Mouse (Mus musculus) hindbrain, embryonic 14.5 days (tissue): ENCODE measurements around the gene Arhgap27. TPM values are rescaled to one million over a fixed set of nuclear protein-coding genes. Genes with fewer than 3 reads are reported as not detected.

Experiments
- ATAC-seq: fragments of 200-750 bp; cut with Nextera tagmentation; 2 replicates; pipeline ENCODE4 v1.8.0; 2017; ENCODE audit warnings: moderate number of reproducible peaks, mild to moderate bottlenecking, moderate TSS enrichment, moderate library complexity; ENCODE audit not compliant: low FRiP score
- DNase-seq: peaks from one replicate; pipeline ENCODE4 v3.0.0-alpha.2; 2015; ENCODE audit warnings: low spot score
- H3K27ac ChIP-seq: fragments of 300-500 bp; sonication (generic); 2 replicates; pipeline ENCODE4 v1.5.1; 2014; ENCODE audit warnings: mild to moderate bottlenecking, moderate library complexity
- H3K27me3 ChIP-seq: fragments of 300-500 bp; sonication (generic); 2 replicates; pipeline ENCODE4 v1.6.1; 2014; ENCODE audit warnings: mild to moderate bottlenecking, low read length, mixed read lengths; ENCODE audit not compliant: control insufficient read depth, insufficient read depth
- H3K36me3 ChIP-seq: fragments of 300-500 bp; sonication (generic); replicated peaks from 2 replicates; pipeline ENCODE4 v1.6.1; 2014; ENCODE audit not compliant: control insufficient read depth, insufficient read depth
- H3K4me1 ChIP-seq: fragments of 300-500 bp; sonication (generic); replicated peaks from 2 replicates; pipeline ENCODE4 v1.6.1; 2014; ENCODE audit warnings: antibody characterized with exemption, low read length, mixed read lengths; ENCODE audit not compliant: control insufficient read depth, insufficient read depth
- H3K4me2 ChIP-seq: fragments of 300-500 bp; sonication (generic); replicated peaks from 2 replicates; pipeline ENCODE4 v1.6.1; 2014; ENCODE audit warnings: mild to moderate bottlenecking, moderate library complexity
- H3K4me3 ChIP-seq: fragments of 300-500 bp; sonication (generic); replicated peaks from 2 replicates; pipeline ENCODE4 v1.5.1; 2014; ENCODE audit warnings: mild to moderate bottlenecking, low read length
- H3K9ac ChIP-seq: fragments of 300-500 bp; sonication (generic); 2 replicates; pipeline ENCODE4 v1.6.1; 2014
- H3K9me3 ChIP-seq: fragments of 300-500 bp; sonication (generic); 2 replicates; pipeline ENCODE4 v1.6.1; 2016; ENCODE audit warnings: low read length; ENCODE audit not compliant: control insufficient read depth
- WGBS: fragments of 180-500 bp; shearing (Covaris S2); extraction: QIAGEN DNeasy Blood & Tissue Kit; methylation state at CpG from one replicate; pipeline ENCODE4 v1.1.7; 2014; 5-methylcytosine and 5-hydroxymethylcytosine counted together
- polyA plus RNA-seq: library from polyadenylated mRNA; unstranded; fragments of >200 nt; fragmentation: Nextera tagmentation; extraction: Ambion mirVana; gene quantifications from 2 replicates; pipeline ENCODE4 v1.2.1, GENCODE M21; 2014

Arhgap27 gene
- polyA plus RNA-seq, 1 experiment from 2014 or later: 5.4 TPM

DNA sequence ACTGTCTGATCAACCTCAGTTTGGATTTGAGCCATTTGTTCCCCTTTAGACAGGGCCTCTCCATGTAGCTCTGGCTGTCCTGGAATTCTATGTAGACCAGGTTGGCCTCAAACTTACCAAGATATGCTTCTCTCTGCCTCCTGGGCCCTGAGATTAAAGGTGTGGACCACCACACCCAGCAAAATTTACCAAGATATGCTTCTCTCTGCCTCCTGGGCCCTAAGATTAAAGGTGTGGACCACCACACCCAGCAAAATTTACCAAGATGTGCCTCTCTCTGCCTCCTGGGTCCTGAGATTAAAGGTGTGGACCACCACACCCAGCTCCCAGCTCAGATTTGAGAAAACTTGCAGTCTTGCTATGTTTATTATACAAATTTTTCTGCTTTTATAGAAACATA, 41.1 kb upstream of the Arhgap27 start:
- no peaks in the 10 kb centered on the region for H3K4me1 ChIP-seq
- DNase-seq (no peak), ATAC-seq (no peak)
- H3K4me2 ChIP-seq: no peak overlapping the region
- H3K27me3 ChIP-seq: no peaks in the 10 kb centered on the region
- H3K36me3 ChIP-seq: peaks cover 20% of the 10 kb centered on the region
- H3K4me3 ChIP-seq: no peak overlapping the region
- H3K27ac ChIP-seq: no peak overlapping the region
- H3K9me3 ChIP-seq: no peaks in the 10 kb centered on the region
- no peak overlapping the region for H3K9ac ChIP-seq

DNA sequence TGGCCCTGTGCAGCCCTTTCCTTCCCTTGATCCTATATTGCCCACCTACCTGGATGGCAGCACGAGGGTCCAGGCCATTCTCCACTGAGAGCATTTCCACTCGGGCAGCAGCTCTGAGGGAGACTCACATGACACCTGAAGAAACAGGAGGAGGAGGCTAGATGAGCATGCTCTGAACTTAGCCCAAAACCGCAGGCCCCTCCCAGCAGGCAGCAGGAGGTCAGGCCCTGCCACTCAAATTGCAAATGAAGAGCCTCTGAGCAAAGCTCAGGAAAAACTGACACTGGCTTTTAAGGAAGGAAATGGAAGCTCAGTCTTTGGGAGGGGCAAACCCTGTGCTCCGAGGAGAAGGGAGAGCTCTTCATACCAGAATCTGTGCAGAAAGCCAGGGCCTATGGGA, 40.3 kb upstream of the Arhgap27 start:
- ATAC-seq: no peak
- WGBS: 69% methylated on average over 4 of the region's 4 CpGs
- Histone ChIP-seq H3K27me3 (no peaks in the 10 kb centered on the region), H3K27ac (no peak overlapping the region), H3K4me1 (no peaks in the 10 kb centered on the region), H3K9me3 (no peaks in the 10 kb centered on the region), H3K4me2 (no peak overlapping the region), H3K9ac (no peak overlapping the region), H3K4me3 (no peak overlapping the region), H3K36me3 (peaks cover 20% of the 10 kb centered on the region)
- DNase-seq: no peak

GRCm38 (mm10) chr11:103402738-103403137, 39.2 kb upstream of the Arhgap27 start:
- ATAC-seq (no peak), DNase-seq (no peak)
- WGBS: 95% methylated on average over 5 of the region's 5 CpGs
- Histone ChIP-seq H3K36me3 (peaks cover 20% of the 10 kb centered on the region), H3K4me1 (no peaks in the 10 kb centered on the region), H3K9ac (no peak overlapping the region), H3K27me3 (no peaks in the 10 kb centered on the region), H3K4me2 (no peak overlapping the region), H3K27ac (no peak overlapping the region), H3K4me3 (no peak overlapping the region), H3K9me3 (no peaks in the 10 kb centered on the region)

- Histone ChIP-seq H3K27ac (no peak overlapping the region), H3K36me3 (peaks cover 20% of the 10 kb centered on the region), H3K9ac (no peak overlapping the region), H3K27me3 (no peaks in the 10 kb centered on the region), H3K4me1 (no peaks in the 10 kb centered on the region), H3K9me3 (no peaks in the 10 kb centered on the region), H3K4me3 (no peak overlapping the region), H3K4me2 (no peak overlapping the region)
- ATAC-seq (no peak), DNase-seq (no peak)
- WGBS: 64% methylated on average over 2 of the region's 2 CpGs
Measured at GRCm38 (mm10) chr11:103402198-103402597, 38.7 kb upstream of the Arhgap27 start.

DNA sequence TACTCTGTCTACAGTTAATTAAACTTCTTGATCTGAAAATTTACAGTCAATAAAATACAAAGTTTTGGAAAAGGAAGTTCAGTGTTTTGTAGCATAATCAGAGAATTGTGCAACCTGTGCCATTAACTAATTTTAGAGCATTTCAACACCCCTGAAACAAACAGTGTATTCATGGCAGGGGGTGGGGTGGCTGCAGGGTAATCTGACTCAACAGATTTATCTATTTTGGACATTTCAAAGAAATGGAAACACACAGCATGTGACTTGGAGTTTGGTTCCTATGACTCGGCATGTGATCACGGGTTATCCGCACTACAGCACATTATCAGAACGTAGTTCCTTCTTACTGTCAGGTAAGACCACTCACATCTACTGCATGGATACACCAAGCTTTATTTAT, 36.5 kb upstream of the Arhgap27 start:
- H3K9me3 ChIP-seq: no peaks in the 10 kb centered on the region
- H3K4me1 ChIP-seq: no peaks in the 10 kb centered on the region
- no peak overlapping the region for H3K4me2 ChIP-seq
- H3K4me3 ChIP-seq: no peak overlapping the region
- ATAC-seq (no peak), DNase-seq (no peak)
- no peak overlapping the region for H3K9ac ChIP-seq
- no peak overlapping the region for H3K27ac ChIP-seq
- no peaks in the 10 kb centered on the region for H3K27me3 ChIP-seq
- WGBS: 92% methylated on average over 4 of the region's 4 CpGs
- H3K36me3 ChIP-seq: peaks cover 39% of the 10 kb centered on the region

GRCm38 (mm10) chr11:103399050-103399449, 35.6 kb upstream of the Arhgap27 start:
- ATAC-seq: no peak
- H3K27ac ChIP-seq: no peak overlapping the region
- H3K27me3 ChIP-seq: no peaks in the 10 kb centered on the region
- H3K4me1 ChIP-seq: no peaks in the 10 kb centered on the region
- H3K36me3 ChIP-seq: peaks cover 48% of the 10 kb centered on the region
- DNase-seq: no peak
- H3K9me3 ChIP-seq: no peaks in the 10 kb centered on the region
- no peak overlapping the region for H3K4me3 ChIP-seq
- WGBS: 92% methylated on average over 3 of the region's 3 CpGs
- no peak overlapping the region for H3K4me2 ChIP-seq
- H3K9ac ChIP-seq: no peak overlapping the region

- H3K9ac ChIP-seq: no peak overlapping the region
- DNase-seq (no peak), ATAC-seq (no peak)
- H3K4me1 ChIP-seq: no peaks in the 10 kb centered on the region
- no peaks in the 10 kb centered on the region for H3K27me3 ChIP-seq
- 98% methylated on average over 4 of the region's 4 CpGs for WGBS
- no peak overlapping the region for H3K4me2 ChIP-seq
- H3K9me3 ChIP-seq: no peaks in the 10 kb centered on the region
- peaks cover 56% of the 10 kb centered on the region for H3K36me3 ChIP-seq
- H3K4me3 ChIP-seq: no peak overlapping the region
- no peak overlapping the region for H3K27ac ChIP-seq
Measured at GRCm38 (mm10) chr11:103396682-103397081, 33.2 kb upstream of the Arhgap27 start.

GRCm38 (mm10) chr11:103396236-103396635, 32.7 kb upstream of the Arhgap27 start:
- H3K9ac ChIP-seq: no peak overlapping the region
- H3K4me2 ChIP-seq: no peak overlapping the region
- H3K27ac ChIP-seq: no peak overlapping the region
- 98% methylated on average over 4 of the region's 4 CpGs for WGBS
- peaks cover 56% of the 10 kb centered on the region for H3K36me3 ChIP-seq
- no peaks in the 10 kb centered on the region for H3K4me1 ChIP-seq
- no peak for DNase-seq
- ATAC-seq: no peak
- H3K4me3 ChIP-seq: no peak overlapping the region
- H3K27me3 ChIP-seq: no peaks in the 10 kb centered on the region
- H3K9me3 ChIP-seq: no peaks in the 10 kb centered on the region

DNA sequence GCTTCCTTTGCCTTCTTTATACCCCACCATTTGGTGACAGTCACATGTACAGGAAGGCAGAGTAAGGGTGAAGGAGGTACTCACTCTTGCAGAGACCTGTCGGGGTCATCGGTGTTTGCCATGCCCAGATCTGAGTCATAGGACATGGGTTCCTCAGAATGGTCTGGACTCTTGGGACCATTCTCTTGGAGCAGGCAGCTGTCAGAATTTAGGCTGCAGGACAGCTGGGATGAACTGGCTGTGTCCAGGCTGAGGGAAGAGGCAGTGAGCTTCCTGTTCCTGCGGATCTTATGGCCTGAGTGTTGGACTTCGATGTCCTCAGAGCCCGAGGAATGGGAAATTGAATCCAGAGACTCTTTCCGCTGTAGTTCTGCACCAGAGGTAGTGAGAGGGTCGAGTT, 31.1 kb upstream of the Arhgap27 start:
- WGBS: 93% methylated on average over 7 of the region's 7 CpGs
- no peak overlapping the region for H3K4me3 ChIP-seq

GRCm38 (mm10) chr11:103394025-103394424, 30.5 kb upstream of the Arhgap27 start:
- Histone ChIP-seq H3K27ac (no peak overlapping the region), H3K9me3 (no peaks in the 10 kb centered on the region), H3K4me1 (no peaks in the 10 kb centered on the region), H3K9ac (no peak overlapping the region), H3K27me3 (no peaks in the 10 kb centered on the region), H3K4me2 (no peak overlapping the region), H3K36me3 (peaks cover 70% of the 10 kb centered on the region), H3K4me3 (no peak overlapping the region)
- DNase-seq: no peak
- no peak for ATAC-seq
- 92% methylated on average over 7 of the region's 7 CpGs for WGBS

More for the DNA sequence above, 31.1 kb upstream of the Arhgap27 start:
- H3K9me3 ChIP-seq: no peaks in the 10 kb centered on the region
- DNase-seq (no peak), ATAC-seq (no peak)
- no peaks in the 10 kb centered on the region for H3K27me3 ChIP-seq
- no peak overlapping the region for H3K4me2 ChIP-seq
- H3K4me1 ChIP-seq: no peaks in the 10 kb centered on the region
- no peak overlapping the region for H3K27ac ChIP-seq
- H3K9ac ChIP-seq: no peak overlapping the region
- peaks cover 65% of the 10 kb centered on the region for H3K36me3 ChIP-seq
